Mouse (Mus musculus) bone marrow macrophage, adult 2 months (primary cell): ENCODE data around the gene Urm1.

Experiments
- CTCF ChIP-seq: IDR thresholded peaks from 2 replicates; pipeline ENCODE4 v1.5.1; 2012; ENCODE audit warnings: low read depth, mild to moderate bottlenecking, low read length, moderate library complexity
- POLR2A ChIP-seq: IDR thresholded peaks from 2 replicates; pipeline ENCODE4 v1.6.1; 2012; ENCODE audit warnings: mild to moderate bottlenecking, low read depth, low read length, borderline replicate concordance

DNA sequence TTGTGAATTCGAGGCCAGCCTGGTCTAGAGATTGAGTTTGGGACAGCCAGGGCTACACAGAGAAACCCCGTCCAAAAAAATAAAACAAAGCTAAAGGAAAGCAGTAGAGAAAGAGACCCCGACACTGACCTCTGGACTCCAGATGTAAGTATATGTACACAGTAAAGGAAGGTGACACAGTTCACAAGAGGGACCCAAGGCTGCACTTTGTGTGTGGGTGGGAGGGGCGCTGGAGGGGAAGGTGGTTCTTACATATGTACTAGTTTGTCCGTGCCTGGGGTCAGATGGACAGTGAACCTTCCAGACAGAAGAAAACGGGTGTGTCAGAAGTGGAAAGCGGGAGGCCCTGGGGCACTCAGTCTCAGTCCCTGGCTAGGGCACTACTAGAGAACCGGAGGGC is 59.3 kb downstream of the Urm1 start:
- TF ChIP-seq CTCF (no peak), POLR2A (no peak)
